Mouse (Mus musculus): ENCODE measurements around the gene Trappc3l. TPM values are rescaled to one million over a fixed set of nuclear protein-coding genes. Genes with fewer than 3 reads are reported as not detected.

The Trappc3l gene
- polyA plus RNA-seq, 1 experiment = 0.19 TPM

DNA sequence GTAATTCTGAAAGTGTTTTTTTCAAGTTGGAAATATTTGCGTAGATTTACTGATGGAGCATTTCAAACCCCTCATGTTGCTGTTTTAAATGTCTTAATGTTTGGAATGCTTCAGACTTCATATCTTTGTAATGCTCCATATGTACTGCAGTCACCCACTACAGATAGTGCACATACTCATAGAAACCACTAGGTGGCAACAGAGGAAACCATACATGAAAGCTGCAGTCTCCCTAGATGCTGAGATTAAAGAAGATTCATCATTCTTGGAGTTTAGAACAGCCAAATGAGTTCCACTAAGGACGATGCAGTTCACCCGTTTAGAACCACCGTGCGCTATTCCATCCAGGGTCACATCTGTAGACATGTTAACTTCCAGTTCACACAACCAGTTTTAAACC lies 810 bp upstream of the Trappc3l start:
- Histone ChIP-seq H3K27ac (ENCODE audit: insufficient read depth, low read length) (no peak overlapping the region), H3K4me1 (ENCODE audit: control insufficient read depth, insufficient read depth, low read length) (peaks cover 2% of the 10 kb centered on the region; the same call in 1 of the 2 replicates), H3K4me3 (ENCODE audit: insufficient read depth, low read length) (no peak overlapping the region)
- TF ChIP-seq POLR2A (IDR thresholded peaks at IDR 0.05; ENCODE audit: extremely low read depth, insufficient read depth, low read length) = no peak
- TF ChIP-seq CTCF (IDR thresholded peaks at IDR 0.05; ENCODE audit: extremely low read depth, insufficient read depth, low read length) = peak; percentile 48; the same call in 1 of the 2 replicates

GRCm38 (mm10) chr10:34044210-34044609 lies 6.8 kb downstream of the Trappc3l start, which contains the start of gene Calhm4:
TSS of gene Calhm4 (minus strand) at chr10:34044310.
- TF ChIP-seq CTCF (IDR thresholded peaks at IDR 0.05; ENCODE audit: extremely low read depth, insufficient read depth, low read length) (no peak), POLR2A (IDR thresholded peaks at IDR 0.05; ENCODE audit: extremely low read depth, insufficient read depth, low read length) (no peak)
- H3K4me1 ChIP-seq (ENCODE audit: control insufficient read depth, insufficient read depth, low read length) = no peaks in the 10 kb centered on the region
- H3K4me3 ChIP-seq (ENCODE audit: insufficient read depth, low read length) = no peak within 1 kb of the TSS
- H3K27ac ChIP-seq (ENCODE audit: insufficient read depth, low read length) = no peak within 1 kb of the TSS

GRCm38 (mm10) chr10:34053987-34054386 lies 16.6 kb downstream of the Trappc3l start:
- no peak overlapping the region for H3K27ac ChIP-seq (ENCODE audit: insufficient read depth, low read length)
- TF ChIP-seq POLR2A (IDR thresholded peaks at IDR 0.05; ENCODE audit: extremely low read depth, insufficient read depth, low read length) (no peak), CTCF (IDR thresholded peaks at IDR 0.05; ENCODE audit: extremely low read depth, insufficient read depth, low read length) (no peak)
- H3K4me3 ChIP-seq (ENCODE audit: insufficient read depth, low read length) = no peak overlapping the region
- H3K4me1 ChIP-seq (ENCODE audit: control insufficient read depth, insufficient read depth, low read length) = no peaks in the 10 kb centered on the region

GRCm38 (mm10) chr10:34066591-34066990 lies 29.2 kb downstream of the Trappc3l start:
- Histone ChIP-seq H3K4me1 (ENCODE audit: control insufficient read depth, insufficient read depth, low read length) (no peaks in the 10 kb centered on the region), H3K27ac (ENCODE audit: insufficient read depth, low read length) (no peak overlapping the region), H3K4me3 (ENCODE audit: insufficient read depth, low read length) (no peak overlapping the region)
- TF ChIP-seq CTCF (IDR thresholded peaks at IDR 0.05; ENCODE audit: extremely low read depth, insufficient read depth, low read length) (no peak), POLR2A (IDR thresholded peaks at IDR 0.05; ENCODE audit: extremely low read depth, insufficient read depth, low read length) (no peak)

GRCm38 (mm10) chr10:34069606-34070005 lies 32.2 kb downstream of the Trappc3l start:
- Histone ChIP-seq H3K4me3 (ENCODE audit: insufficient read depth, low read length) (no peak overlapping the region), H3K27ac (ENCODE audit: insufficient read depth, low read length) (no peak overlapping the region), H3K4me1 (ENCODE audit: control insufficient read depth, insufficient read depth, low read length) (no peaks in the 10 kb centered on the region)
- TF ChIP-seq POLR2A (IDR thresholded peaks at IDR 0.05; ENCODE audit: extremely low read depth, insufficient read depth, low read length) = no peak
- no peak for TF ChIP-seq CTCF (IDR thresholded peaks at IDR 0.05; ENCODE audit: extremely low read depth, insufficient read depth, low read length)

DNA sequence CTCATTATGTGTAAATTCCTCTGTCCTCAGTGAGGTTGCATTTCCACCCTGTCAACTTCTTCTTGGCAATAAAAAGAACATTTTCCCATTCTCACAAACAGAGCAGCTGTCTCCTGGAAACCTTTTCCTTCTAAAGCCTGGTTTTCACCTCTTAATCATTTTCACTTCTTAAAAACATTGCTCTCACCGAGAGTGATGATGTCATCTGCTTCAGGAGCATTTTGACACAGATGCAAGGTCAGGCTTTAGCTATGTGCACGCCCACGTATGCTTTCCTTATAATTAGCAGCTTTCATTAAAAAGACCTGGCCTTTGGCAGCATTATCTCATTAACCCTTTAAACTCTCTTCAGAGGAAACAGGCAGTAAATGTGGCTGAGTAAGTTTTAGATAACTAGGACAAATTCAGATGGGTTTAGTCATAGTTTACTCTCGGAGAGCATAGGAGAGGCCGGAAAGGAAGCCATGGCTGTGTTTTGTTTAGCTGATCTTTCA lies 33.6 kb downstream of the Trappc3l start:
- TF ChIP-seq CTCF (IDR thresholded peaks at IDR 0.05; ENCODE audit: extremely low read depth, insufficient read depth, low read length) (no peak), POLR2A (IDR thresholded peaks at IDR 0.05; ENCODE audit: extremely low read depth, insufficient read depth, low read length) (no peak)
- Histone ChIP-seq H3K4me3 (ENCODE audit: insufficient read depth, low read length) (no peak overlapping the region), H3K4me1 (ENCODE audit: control insufficient read depth, insufficient read depth, low read length) (no peaks in the 10 kb centered on the region), H3K27ac (ENCODE audit: insufficient read depth, low read length) (no peak overlapping the region)

DNA sequence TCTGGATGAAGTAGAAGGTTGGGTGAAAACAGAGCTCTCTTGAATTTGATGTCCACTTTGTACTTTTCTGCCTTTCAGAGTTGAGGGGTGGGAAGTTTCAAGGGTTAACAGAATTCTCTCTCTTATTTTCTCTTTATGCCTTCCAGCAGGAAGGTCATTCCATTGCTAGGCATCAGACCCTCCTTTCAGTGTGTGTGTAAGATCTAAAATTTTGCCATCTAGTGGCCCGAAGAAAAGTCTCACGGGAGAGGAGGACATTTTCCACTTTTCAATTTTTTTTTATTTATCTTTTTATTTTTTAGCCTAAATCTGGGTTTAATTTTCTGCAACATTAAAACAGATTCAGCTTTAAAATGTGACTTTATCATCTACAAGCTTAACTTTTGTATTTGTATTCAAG lies 34.3 kb downstream of the Trappc3l start:
- TF ChIP-seq CTCF (IDR thresholded peaks at IDR 0.05; ENCODE audit: extremely low read depth, insufficient read depth, low read length) (no peak), POLR2A (IDR thresholded peaks at IDR 0.05; ENCODE audit: extremely low read depth, insufficient read depth, low read length) (no peak)
- no peaks in the 10 kb centered on the region for H3K4me1 ChIP-seq (ENCODE audit: control insufficient read depth, insufficient read depth, low read length)
- no peak overlapping the region for H3K4me3 ChIP-seq (ENCODE audit: insufficient read depth, low read length)
- no peak overlapping the region for H3K27ac ChIP-seq (ENCODE audit: insufficient read depth, low read length)

- Histone ChIP-seq H3K27ac (ENCODE audit: insufficient read depth, low read length) (no peak overlapping the region), H3K4me1 (ENCODE audit: control insufficient read depth, insufficient read depth, low read length) (no peaks in the 10 kb centered on the region), H3K4me3 (ENCODE audit: insufficient read depth, low read length) (no peak overlapping the region)
- TF ChIP-seq POLR2A (IDR thresholded peaks at IDR 0.05; ENCODE audit: extremely low read depth, insufficient read depth, low read length) = no peak
- TF ChIP-seq CTCF (IDR thresholded peaks at IDR 0.05; ENCODE audit: extremely low read depth, insufficient read depth, low read length) = no peak
Observed at GRCm38 (mm10) chr10:34074522-34075200, 37.3 kb downstream of the Trappc3l start.

GRCm38 (mm10) chr10:34086514-34086913 lies 49.1 kb downstream of the Trappc3l start:
- H3K4me3 ChIP-seq (ENCODE audit: insufficient read depth, low read length) = no peak overlapping the region
- no peaks in the 10 kb centered on the region; the same call in 1 of the 2 replicates for H3K4me1 ChIP-seq (ENCODE audit: control insufficient read depth, insufficient read depth, low read length)
- H3K27ac ChIP-seq (ENCODE audit: insufficient read depth, low read length) = no peak overlapping the region
- TF ChIP-seq CTCF (IDR thresholded peaks at IDR 0.05; ENCODE audit: extremely low read depth, insufficient read depth, low read length) = no peak
- no peak for TF ChIP-seq POLR2A (IDR thresholded peaks at IDR 0.05; ENCODE audit: extremely low read depth, insufficient read depth, low read length)

GRCm38 (mm10) chr10:34088515-34088914 lies 51.1 kb downstream of the Trappc3l start:
- Histone ChIP-seq H3K4me3 (ENCODE audit: insufficient read depth, low read length) (no peak overlapping the region), H3K27ac (ENCODE audit: insufficient read depth, low read length) (no peak overlapping the region), H3K4me1 (ENCODE audit: control insufficient read depth, insufficient read depth, low read length) (no peaks in the 10 kb centered on the region; the same call in 1 of the 2 replicates)
- no peak for TF ChIP-seq CTCF (IDR thresholded peaks at IDR 0.05; ENCODE audit: extremely low read depth, insufficient read depth, low read length)
- no peak for TF ChIP-seq POLR2A (IDR thresholded peaks at IDR 0.05; ENCODE audit: extremely low read depth, insufficient read depth, low read length)
